Mouse (Mus musculus) adrenal gland, postnatal 14 days (tissue): ENCODE measurements at regions not wholly inside any gene's neighbourhood (a gene's known extent, or its start where the extent isn't known, plus 50 kb on each side); places are given as distances from the start of the nearest gene placed in this dataset.

ENCODE experiments used
- DNase-seq: peaks from one replicate; pipeline ENCODE4 v3.0.0; 2021; ENCODE audit warnings: mixed read lengths

- DNase-seq, result no peak
These were observed 58.7 kb upstream of the Pmepa1 start for GRCm38 (mm10) chr2:173334856-173335595.

GRCm38 (mm10) chr2:173335859-173336258 lies 59.5 kb upstream of the Pmepa1 start:
- DNase-seq, result peak; percentile 86

GRCm38 (mm10) chr2:173337666-173338065 lies 61.3 kb upstream of the Pmepa1 start:
- no peak for DNase-seq

- DNase-seq, result peak; percentile 60
These were observed 62.3 kb upstream of the Pmepa1 start for GRCm38 (mm10) chr2:173338671-173339070.

GRCm38 (mm10) chr2:173339211-173339610 lies 62.9 kb upstream of the Pmepa1 start:
- DNase-seq, result no peak

- DNase-seq, result no peak
These were observed 63.8 kb upstream of the Pmepa1 start for GRCm38 (mm10) chr2:173340044-173340601.

- DNase-seq, result no peak
These were observed 66.4 kb upstream of the Pmepa1 start for GRCm38 (mm10) chr2:173342605-173343260.

GRCm38 (mm10) chr2:173343665-173344064 lies 67.3 kb upstream of the Pmepa1 start:
- no peak for DNase-seq

- DNase-seq, result no peak
These were observed 67.9 kb upstream of the Pmepa1 start for GRCm38 (mm10) chr2:173344221-173344620.

- DNase-seq, result no peak
These were observed 71.0 kb upstream of the Pmepa1 start for GRCm38 (mm10) chr2:173347341-173347740.

- no peak for DNase-seq
These were observed 72.4 kb upstream of the Pmepa1 start for GRCm38 (mm10) chr2:173348757-173349156.

GRCm38 (mm10) chr2:173349510-173349909 lies 73.2 kb upstream of the Pmepa1 start:
- no peak for DNase-seq

GRCm38 (mm10) chr2:173349910-173350309 lies 73.6 kb upstream of the Pmepa1 start:
- no peak for DNase-seq

GRCm38 (mm10) chr2:173350405-173350804 lies 74.1 kb upstream of the Pmepa1 start:
- no peak for DNase-seq

GRCm38 (mm10) chr2:173350831-173351230 lies 74.5 kb upstream of the Pmepa1 start:
- no peak for DNase-seq

GRCm38 (mm10) chr2:173351831-173352755 lies 75.8 kb upstream of the Pmepa1 start:
- peak; percentile 66 for DNase-seq

- peak; percentile 31 for DNase-seq
These were observed 76.4 kb upstream of the Pmepa1 start for GRCm38 (mm10) chr2:173352756-173353139.

GRCm38 (mm10) chr2:173353435-173354241 lies 77.3 kb upstream of the Pmepa1 start:
- DNase-seq, result no peak

- DNase-seq, result no peak
These were observed 80.5 kb upstream of the Pmepa1 start for GRCm38 (mm10) chr2:173356786-173357185.

GRCm38 (mm10) chr2:173365441-173366166 lies 89.3 kb upstream of the Pmepa1 start:
- DNase-seq, result no peak

GRCm38 (mm10) chr2:173366734-173367133 lies 90.4 kb upstream of the Pmepa1 start:
- DNase-seq, result no peak
